Mouse (Mus musculus): Measurements from ENCODE around the gene Msh3.
A peak's percentile ranks its signal among the peaks of the same experiment; 100 is the strongest.
"Not testable (repeated sequence)": the region's sequence is repeated elsewhere in the genome, so short reads cannot be mapped to it uniquely, and the experiment has no call there.

The Msh3 gene

DNA sequence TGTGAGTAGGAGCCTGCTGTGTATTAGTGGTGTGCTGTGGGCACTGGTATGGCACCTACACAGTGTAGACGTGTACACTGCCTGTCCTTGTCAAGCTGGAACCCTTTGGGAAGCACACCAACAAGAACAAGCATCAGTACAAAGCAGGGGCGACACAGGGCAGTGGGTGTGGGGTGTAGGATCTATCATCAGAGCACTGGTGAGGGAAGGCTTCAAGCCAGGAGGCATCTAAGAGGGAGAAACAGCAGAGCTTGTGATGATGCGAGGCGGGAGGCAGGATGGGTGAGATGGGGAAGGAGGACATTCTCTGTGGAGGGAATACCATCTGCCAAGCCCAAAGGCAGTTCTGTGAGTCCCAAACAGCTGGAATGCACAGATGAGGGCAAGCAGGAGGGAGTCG lies 107.8 kb downstream of the Msh3 start:
- no peak for DNase-seq

DNA sequence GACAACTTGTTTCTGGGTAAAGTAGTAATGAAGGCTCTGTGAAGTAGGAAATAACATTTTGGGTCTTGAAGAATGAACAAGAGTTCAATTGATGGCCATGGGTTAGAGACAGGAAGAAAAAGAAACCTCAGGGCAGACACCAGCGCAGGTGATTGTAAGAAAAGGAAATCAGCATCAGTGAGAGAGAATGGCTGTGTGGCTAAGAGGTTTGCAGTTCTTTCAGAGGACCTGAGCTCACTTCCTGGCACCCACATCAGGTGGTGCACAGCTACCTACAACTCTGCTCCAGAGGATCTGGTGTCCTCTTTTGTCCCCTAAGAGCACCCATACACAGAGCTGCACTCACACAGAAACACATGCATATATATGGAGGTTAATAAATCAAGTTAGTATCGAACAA lies 110.1 kb downstream of the Msh3 start:
- DNase-seq = no peak

DNA sequence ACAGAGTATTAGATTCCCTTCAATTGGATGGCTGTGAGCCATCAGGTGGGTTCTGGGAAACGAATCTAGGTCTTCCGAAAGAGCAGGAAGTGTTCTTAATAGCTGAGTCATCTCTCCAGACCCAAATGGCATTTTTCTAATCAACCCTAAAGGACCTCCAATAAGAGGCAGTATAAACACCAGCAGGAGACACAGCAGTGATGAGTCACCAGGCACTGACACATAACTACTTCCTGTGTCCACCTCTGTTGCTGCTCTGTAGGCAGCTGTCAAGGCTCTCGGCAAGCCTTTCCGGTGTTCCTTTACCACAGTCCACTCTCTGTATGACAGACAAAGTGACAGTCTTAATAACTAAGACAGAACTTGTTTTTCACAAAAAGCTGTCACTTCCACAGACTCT lies 113.4 kb downstream of the Msh3 start:
- DNase-seq = no peak

DNA sequence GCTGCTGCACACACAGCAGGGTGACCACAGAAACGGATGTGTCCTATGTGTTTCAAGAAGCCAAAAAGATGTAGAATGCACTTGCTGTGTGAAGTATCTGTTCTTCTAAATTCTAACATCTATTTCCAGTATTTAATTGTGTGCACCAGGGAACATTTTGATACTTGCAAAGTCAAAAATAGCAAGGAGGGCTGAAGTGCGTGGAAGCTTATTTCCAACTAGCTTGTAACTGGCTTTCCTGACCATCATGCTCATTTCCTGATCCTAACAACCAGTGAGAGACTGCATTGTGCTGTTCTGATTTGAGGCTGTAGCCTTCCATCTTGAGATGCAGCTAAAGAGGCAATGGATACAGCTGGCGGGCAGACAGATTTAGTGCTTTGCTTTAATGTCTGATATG lies 116.9 kb downstream of the Msh3 start:
- DNase-seq = no peak

DNA sequence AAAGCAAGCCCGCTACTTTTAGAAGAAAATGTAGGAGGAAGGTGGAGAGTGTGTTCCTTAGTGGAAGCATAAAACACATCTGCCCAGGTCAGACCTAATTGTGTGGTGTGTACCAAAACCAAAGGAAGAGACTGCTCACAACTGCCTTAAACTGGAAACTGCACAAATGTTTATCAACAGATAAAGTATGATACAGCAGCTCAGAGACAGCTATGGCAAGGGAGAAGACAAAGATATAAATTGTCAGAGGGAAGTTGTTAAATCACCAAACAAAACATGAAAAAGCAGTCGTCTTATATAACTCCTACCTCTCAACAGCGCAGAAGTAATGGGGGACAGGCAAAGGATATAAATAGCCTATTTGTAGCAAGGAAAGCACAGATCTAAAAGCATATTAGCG lies 117.8 kb downstream of the Msh3 start:
- DNase-seq = no peak

DNA sequence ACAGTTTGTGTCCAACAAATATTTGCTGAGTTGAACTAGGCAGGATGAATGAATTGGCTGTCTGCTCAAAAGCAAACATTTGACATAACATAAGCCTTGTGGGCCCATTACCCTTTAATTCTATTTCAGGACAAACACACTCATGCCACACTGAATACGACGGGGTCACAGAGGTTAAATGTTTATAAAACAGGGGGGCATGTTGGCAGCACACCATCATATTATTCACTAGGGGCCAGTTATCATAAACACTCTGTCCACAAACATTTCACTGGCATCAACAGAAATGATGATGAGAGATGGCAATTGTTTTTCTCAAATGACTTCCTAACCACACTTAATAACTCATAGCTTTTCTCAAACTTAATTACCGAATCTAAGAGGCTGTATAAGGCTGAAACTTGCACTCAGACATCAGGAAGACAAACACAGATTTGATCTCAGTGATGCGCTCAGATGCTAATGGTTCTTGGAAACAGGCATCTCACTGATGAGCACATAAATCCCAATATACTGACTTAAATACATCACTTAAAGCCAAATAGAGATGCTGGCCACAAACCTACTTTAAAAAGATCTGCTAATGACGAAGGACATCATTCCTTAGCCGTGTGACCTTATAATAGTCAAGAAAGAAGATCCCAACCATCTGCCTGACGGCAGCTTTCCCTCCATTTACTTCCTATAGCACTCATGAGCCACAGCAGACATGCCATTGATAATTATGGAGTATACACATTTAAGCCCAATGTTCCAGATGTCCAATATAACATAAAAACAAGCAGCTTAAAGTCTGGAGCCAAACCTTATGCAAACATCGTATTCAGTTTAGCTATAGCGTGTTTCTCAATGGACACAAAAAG lies 122.5 kb downstream of the Msh3 start:
- no peak for DNase-seq

DNA sequence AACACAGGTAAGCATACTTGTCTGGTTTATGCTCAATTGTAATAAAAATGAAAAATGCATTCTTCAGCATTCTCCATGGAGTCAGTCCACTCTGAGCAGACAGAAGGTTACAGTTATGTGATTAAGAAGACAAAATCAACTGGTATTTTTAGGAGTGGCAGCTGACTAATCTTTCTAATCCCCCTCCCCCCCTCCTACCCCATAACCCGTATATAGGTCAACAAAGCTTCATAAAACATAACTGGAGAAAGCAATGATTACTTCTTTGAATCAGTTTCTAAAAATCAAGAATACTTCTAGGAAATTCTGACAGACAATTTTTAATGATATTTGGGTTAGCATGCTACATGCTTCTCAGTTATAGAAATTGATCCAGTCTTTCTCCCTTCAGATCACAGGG lies 126.8 kb downstream of the Msh3 start:
- DNase-seq = no peak

DNA sequence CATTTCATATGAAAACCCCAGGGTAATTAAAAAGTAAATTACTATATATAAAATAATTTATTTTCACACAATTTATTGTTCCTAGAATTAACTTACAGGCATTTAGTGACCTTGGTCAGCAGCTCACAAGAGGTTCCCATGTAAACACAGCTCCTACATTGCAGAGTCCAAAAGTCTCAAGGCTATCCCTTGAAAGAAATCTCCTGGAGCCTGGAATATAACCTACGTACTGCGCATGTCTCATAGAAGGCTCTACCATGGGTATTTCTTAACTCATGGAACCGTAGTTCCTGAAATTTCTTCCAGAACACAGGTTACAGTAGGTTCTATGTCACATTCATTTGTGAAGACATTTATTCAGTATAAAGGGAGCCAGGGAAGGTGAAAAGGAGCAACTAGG lies 131.2 kb downstream of the Msh3 start:
- DNase-seq = no peak

DNA sequence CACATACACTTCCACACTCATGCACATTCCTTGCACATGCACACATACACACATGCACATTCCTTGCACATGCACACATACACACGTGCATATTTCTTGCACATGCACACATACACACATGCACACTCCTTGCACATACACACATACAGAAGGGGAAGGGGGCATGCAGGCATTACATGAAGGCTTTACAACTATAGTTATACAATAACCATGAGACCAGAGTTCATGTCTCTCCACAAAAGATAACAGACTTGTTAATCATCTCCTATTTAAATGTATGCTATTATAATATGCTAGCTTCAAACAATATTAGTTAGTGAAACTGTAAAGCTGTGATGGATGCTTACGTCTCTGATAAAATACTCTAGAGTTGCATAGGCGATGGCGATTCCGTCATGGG lies 132.0 kb downstream of the Msh3 start:
- no peak for DNase-seq

DNA sequence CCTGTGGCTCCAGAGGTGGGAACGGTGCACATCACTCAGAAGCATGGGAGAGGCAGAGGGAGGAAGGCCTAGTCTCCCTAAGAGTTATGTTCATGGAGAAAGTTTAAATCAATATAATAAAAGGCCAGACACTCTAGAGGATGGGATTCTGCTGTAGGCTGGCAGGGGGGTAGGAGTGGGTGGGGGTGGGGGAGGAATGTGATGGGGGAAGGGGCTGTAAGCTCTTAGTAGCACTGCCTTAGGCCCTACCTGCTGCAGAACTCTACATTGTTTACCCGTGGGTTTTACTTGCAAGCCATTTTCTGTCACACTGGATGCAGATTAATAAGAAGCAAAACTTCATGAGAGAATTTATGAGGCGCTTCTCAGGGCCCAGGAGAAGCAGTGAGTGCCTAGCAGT lies 135.0 kb downstream of the Msh3 start:
- no peak for DNase-seq

DNA sequence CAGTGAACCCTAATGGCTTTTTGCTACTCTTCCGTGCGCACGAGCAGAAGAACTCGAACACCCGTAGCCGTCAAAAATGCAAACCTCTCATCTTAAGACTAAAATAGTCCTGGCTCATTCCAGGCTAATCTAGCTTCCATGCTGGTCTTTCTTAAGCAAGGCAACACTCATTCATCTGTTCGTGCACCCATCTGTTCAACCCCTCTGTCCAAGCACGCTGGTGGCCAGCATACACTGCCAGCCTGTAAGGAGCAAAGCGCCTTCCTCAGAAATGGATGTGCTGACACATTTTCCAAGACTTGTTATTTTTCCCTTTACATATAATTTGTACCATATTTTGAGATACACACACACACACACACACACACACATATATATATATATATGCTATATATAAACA lies 137.6 kb downstream of the Msh3 start:
- no peak for DNase-seq

DNA sequence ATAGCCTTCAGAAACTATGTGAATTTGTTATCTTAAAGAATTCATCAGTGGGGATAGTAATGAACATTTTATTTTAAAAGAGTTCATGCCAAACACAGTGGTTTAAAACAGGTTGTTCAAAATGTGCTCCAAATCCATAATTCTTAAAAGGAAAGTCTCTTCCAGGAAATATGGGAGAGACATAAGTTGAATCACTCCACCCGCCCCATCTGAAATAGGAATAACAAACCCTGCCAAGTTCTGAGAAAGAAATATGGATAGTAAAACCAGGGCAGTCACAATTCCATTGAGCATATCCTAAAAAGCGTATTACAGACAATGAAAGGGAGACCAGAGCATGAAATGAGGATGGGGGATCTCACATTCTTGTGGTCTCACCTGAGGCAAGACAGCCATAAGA lies 157.9 kb downstream of the Msh3 start:
- DNase-seq = no peak

DNA sequence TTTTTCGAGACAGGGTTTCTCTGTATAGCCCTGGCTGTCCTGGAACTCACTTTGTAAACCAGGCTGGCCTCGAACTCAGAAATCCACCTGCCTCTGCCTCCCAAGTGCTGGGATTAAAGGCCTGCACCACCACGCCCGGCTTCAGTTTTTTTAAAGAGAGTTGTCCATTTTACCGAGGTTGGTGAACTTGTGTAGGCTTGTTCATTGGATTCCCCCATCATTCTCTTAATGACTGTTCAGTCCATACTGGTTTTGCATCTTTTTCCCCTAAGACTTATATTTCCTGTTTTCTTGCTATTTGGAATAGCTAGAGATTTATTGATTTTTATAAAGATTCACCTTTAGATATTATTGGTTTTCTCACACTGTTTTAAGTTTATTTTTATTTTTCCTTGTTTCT lies 161.0 kb downstream of the Msh3 start:
- not testable (repeated sequence) for DNase-seq

DNA sequence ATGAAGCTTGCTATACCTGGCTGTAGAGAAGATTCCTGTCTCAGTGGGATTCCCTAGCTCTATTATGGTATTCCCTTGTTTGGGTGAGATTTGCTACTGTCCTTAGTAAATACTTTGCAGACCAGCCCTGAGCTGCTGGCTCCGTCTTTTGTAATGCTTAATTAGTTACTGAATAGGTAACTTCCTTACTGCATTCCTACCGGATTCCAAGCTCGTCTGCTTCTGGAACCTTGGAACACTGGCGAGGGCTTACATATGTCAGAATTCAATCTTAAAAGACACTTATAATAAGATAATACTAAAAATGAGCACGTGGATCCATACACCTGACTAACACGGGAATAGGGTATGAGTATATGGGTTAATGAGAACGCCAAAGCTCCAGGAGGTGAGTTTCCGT lies 182.1 kb downstream of the Msh3 start:
- DNase-seq = peak in 1 of 2 experiments; percentile 5
